Mouse (Mus musculus): ENCODE measurements around the gene Kcnc1. TPM values are rescaled to one million over a fixed set of nuclear protein-coding genes. Genes with fewer than 3 reads are reported as not detected.

The Kcnc1 gene
- polyA plus RNA-seq, 1 experiment = 325 TPM

- Histone ChIP-seq H3K27me3 (ENCODE audit: control insufficient read depth, insufficient read depth, low read length) (no peaks in the 10 kb centered on the region), H3K4me1 (ENCODE audit: control insufficient read depth, insufficient read depth, low read length) (peaks cover 25% of the 10 kb centered on the region), H3K4me3 (replicated peaks; ENCODE audit: insufficient read depth, low read depth, low read length) (peak overlapping the region; percentile 96), H3K27ac (ENCODE audit: insufficient read depth, low read length) (peak overlapping the region; percentile 99)
- peak; percentile 74 to 78 for DNase-seq
- 0 out of 2 replicates have a peak, but pooled peaks have one; percentile 14 for TF ChIP-seq POLR2A (IDR thresholded peaks at IDR 0.05; ENCODE audit: borderline replicate concordance, insufficient read depth, low read length)
- TF ChIP-seq CTCF (IDR thresholded peaks at IDR 0.05; ENCODE audit: borderline replicate concordance, insufficient read depth, low read depth, low read length) = peak; percentile 19; the same call in 1 of the 2 replicates
- under 1% methylated on average over 64 of the region's 64 CpGs for WGBS
Observed at GRCm38 (mm10) chr7:46396928-46397731, 833 bp downstream of the Kcnc1 start.

- TF ChIP-seq CTCF (IDR thresholded peaks at IDR 0.05; ENCODE audit: borderline replicate concordance, insufficient read depth, low read depth, low read length) (no peak), POLR2A (IDR thresholded peaks at IDR 0.05; ENCODE audit: borderline replicate concordance, insufficient read depth, low read length) (no peak)
- WGBS = 2% methylated on average over 70 of the region's 70 CpGs
- DNase-seq = peak; percentile 66
- Histone ChIP-seq H3K27me3 (ENCODE audit: control insufficient read depth, insufficient read depth, low read length) (no peaks in the 10 kb centered on the region), H3K4me3 (replicated peaks; ENCODE audit: insufficient read depth, low read depth, low read length) (peak overlapping the region; percentile 96), H3K4me1 (ENCODE audit: control insufficient read depth, insufficient read depth, low read length) (peaks cover 23% of the 10 kb centered on the region), H3K27ac (ENCODE audit: insufficient read depth, low read length) (peak overlapping the region; percentile 99)
Observed at GRCm38 (mm10) chr7:46397732-46398333, 1.5 kb downstream of the Kcnc1 start.

- H3K4me1 ChIP-seq (ENCODE audit: control insufficient read depth, insufficient read depth, low read length) = peaks cover 24% of the 10 kb centered on the region
- peak overlapping the region; percentile 99 for H3K27ac ChIP-seq (ENCODE audit: insufficient read depth, low read length)
- peak overlapping the region; percentile 96 for H3K4me3 ChIP-seq (replicated peaks; ENCODE audit: insufficient read depth, low read depth, low read length)
- DNase-seq = peak; percentile 27 to 37
- WGBS = 11% methylated on average over 4 of the region's 4 CpGs
- TF ChIP-seq CTCF (IDR thresholded peaks at IDR 0.05; ENCODE audit: borderline replicate concordance, insufficient read depth, low read depth, low read length) = no peak
- TF ChIP-seq POLR2A (IDR thresholded peaks at IDR 0.05; ENCODE audit: borderline replicate concordance, insufficient read depth, low read length) = no peak
- H3K27me3 ChIP-seq (ENCODE audit: control insufficient read depth, insufficient read depth, low read length) = no peaks in the 10 kb centered on the region
Observed at GRCm38 (mm10) chr7:46398612-46399011, 2.3 kb downstream of the Kcnc1 start.

- Histone ChIP-seq H3K4me1 (ENCODE audit: control insufficient read depth, insufficient read depth, low read length) (peaks cover 20% of the 10 kb centered on the region), H3K4me3 (replicated peaks; ENCODE audit: insufficient read depth, low read depth, low read length) (peak overlapping the region; percentile 96), H3K27ac (ENCODE audit: insufficient read depth, low read length) (peak overlapping the region; percentile 99), H3K27me3 (ENCODE audit: control insufficient read depth, insufficient read depth, low read length) (no peaks in the 10 kb centered on the region)
- TF ChIP-seq POLR2A (IDR thresholded peaks at IDR 0.05; ENCODE audit: borderline replicate concordance, insufficient read depth, low read length) (peak; percentile 15; the same call in 1 of the 2 replicates), CTCF (IDR thresholded peaks at IDR 0.05; ENCODE audit: borderline replicate concordance, insufficient read depth, low read depth, low read length) (no peak)
- DNase-seq = peak; percentile 64 to 65
- 19% methylated on average over 1 of the region's 1 CpGs for WGBS
Observed at GRCm38 (mm10) chr7:46399676-46400075, 3.4 kb downstream of the Kcnc1 start.

GRCm38 (mm10) chr7:46400346-46400745 is 4.0 kb downstream of the Kcnc1 start:
- TF ChIP-seq CTCF (IDR thresholded peaks at IDR 0.05; ENCODE audit: borderline replicate concordance, insufficient read depth, low read depth, low read length) (no peak), POLR2A (IDR thresholded peaks at IDR 0.05; ENCODE audit: borderline replicate concordance, insufficient read depth, low read length) (0 out of 2 replicates have a peak, but pooled peaks have one; percentile 25)
- Histone ChIP-seq H3K4me3 (replicated peaks; ENCODE audit: insufficient read depth, low read depth, low read length) (peak overlapping the region; percentile 96), H3K4me1 (ENCODE audit: control insufficient read depth, insufficient read depth, low read length) (peaks cover 20% of the 10 kb centered on the region), H3K27me3 (ENCODE audit: control insufficient read depth, insufficient read depth, low read length) (no peaks in the 10 kb centered on the region), H3K27ac (ENCODE audit: insufficient read depth, low read length) (peak overlapping the region; percentile 99)
- 7% methylated on average over 8 of the region's 8 CpGs for WGBS
- peak; percentile 59 to 65 for DNase-seq

- TF ChIP-seq CTCF (IDR thresholded peaks at IDR 0.05; ENCODE audit: borderline replicate concordance, insufficient read depth, low read depth, low read length) (no peak), POLR2A (IDR thresholded peaks at IDR 0.05; ENCODE audit: borderline replicate concordance, insufficient read depth, low read length) (no peak; the same call in 1 of the 2 replicates)
- Histone ChIP-seq H3K27me3 (ENCODE audit: control insufficient read depth, insufficient read depth, low read length) (no peaks in the 10 kb centered on the region), H3K4me1 (ENCODE audit: control insufficient read depth, insufficient read depth, low read length) (peaks cover 30% of the 10 kb centered on the region), H3K4me3 (replicated peaks; ENCODE audit: insufficient read depth, low read depth, low read length) (peak overlapping the region; percentile 96), H3K27ac (ENCODE audit: insufficient read depth, low read length) (peak overlapping the region; percentile 24; the same call in 1 of the 2 replicates)
- peak; percentile 60 to 61 for DNase-seq
- WGBS = 7% methylated on average over 3 of the region's 3 CpGs
Observed at GRCm38 (mm10) chr7:46401371-46402180, 5.3 kb downstream of the Kcnc1 start.
